Mouse (Mus musculus) ES-E14 (cell line): ENCODE data around the gene Slc22a20.

Experiments used
- CHD2 ChIP-seq: IDR thresholded peaks from 2 replicates; pipeline ENCODE4 v1.6.1; 2014; ENCODE audit warnings: mild to moderate bottlenecking, low read depth, low read length, inconsistent platforms
- MAFK ChIP-seq: IDR thresholded peaks from 2 replicates; pipeline ENCODE4 v1.6.1; 2014; ENCODE audit warnings: mild to moderate bottlenecking, low read depth, low read length, inconsistent platforms; ENCODE audit not compliant: insufficient read depth
- ZC3H11A ChIP-seq: IDR thresholded peaks from 2 replicates; pipeline ENCODE4 v1.6.1; 2012; ENCODE audit warnings: low read depth, mild to moderate bottlenecking, inconsistent platforms, low read length, borderline replicate concordance
- ZNF384 ChIP-seq: IDR thresholded peaks from 2 replicates; pipeline ENCODE4 v1.6.1; 2012; ENCODE audit warnings: low read depth, low read length, inconsistent platforms

DNA sequence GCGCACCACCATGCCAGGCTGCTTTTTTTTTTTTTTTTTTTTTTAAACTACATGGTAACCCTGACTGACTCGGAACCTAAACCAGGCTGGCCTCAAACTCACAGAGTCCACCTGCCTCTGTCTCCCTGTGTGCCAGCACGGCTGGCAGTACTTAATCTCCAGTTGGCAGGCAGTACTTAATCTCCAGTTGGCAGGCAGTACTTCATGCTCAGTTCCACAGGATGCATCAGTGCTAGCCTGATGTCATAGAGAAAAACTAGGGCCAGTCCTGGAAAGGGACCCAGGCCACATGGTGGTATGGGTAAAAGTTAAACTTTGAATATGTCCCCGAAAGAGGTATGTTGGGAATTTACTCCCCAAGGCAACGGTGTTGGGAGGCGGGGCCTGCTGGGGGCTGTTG lies 57.8 kb downstream of the Slc22a20 start:
- TF ChIP-seq ZC3H11A (no peak), MAFK (no peak), ZNF384 (no peak), CHD2 (no peak)
